Mouse (Mus musculus): ENCODE measurements at regions not wholly inside any gene's neighbourhood (a gene's known extent, or its start where the extent isn't known, plus 50 kb on each side); places are given as distances from the start of the nearest gene placed in this dataset.

DNA sequence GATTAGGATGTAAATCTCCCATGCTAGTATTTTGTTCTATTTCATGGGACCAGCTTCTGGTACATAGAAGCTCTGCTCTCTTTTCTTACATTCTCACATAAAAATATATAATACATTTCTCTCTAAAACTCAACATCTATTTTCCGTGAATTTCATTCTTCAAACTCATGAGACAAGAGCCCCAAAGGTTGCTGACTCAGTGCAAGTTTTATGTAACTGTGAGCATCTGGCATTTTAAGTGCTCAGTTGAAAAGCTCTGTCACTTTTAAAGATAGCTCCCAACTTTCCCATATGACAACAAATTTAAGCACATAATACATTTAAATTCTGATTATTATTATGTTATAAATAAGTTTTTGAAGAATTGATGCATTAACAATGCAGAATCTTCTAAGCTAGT is 268.5 kb downstream of the AW209491 start:
- no peak for DNase-seq

DNA sequence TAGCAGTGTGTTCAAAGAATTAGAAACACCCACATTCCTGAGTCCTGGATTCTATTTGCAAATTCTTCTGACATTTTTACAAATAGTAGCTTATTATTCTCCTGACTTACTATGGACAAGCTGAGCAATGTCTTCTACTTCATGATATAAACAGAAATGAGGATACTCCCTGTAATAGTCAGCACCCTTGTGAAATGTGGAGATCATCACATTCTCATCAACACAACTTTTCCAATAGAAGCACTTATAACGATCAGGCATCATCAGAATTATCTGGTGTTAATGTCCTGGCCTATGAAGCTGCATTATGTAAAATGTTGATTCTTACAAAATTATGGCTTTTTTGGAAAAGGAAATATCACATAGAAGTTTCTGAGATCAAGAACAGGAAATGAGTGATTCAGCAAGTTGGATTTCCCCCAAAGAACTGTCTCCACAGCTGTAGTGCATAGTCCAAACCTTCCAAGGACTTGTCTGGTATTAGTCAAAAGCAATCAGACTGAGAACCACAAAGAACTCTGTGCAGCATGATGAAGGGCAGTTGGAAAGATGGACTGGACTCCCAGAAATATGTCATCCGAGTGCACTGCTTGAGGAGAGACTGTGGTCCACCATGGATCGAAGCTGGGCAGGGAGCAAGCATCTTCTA is 300.3 kb downstream of the AW209491 start:
- no peak for DNase-seq

DNA sequence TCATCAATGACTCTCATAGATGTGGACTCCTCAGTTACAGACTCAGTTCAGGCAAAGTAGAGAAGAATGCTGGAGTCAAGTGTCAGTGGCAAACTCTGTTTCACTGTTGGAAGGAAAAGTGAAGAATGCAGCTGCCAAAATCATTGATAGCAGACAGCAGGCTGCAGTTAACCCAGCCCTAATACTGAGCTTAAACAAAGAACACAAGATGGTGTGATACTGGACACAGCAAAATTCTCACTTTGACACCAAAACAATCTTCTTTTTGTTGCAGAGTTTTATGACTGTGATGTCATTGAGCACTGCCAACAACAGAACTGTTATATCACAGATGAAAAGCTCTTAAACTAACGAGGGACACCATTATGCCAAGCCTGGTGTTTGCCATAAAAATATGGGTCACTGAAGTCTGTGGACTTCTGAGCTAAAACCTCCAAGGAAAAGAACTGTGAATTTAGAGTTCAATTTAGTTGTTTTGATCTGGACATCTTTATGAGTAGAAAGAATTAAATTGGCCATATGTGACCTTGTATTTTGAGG is 336.3 kb downstream of the AW209491 start:
- peak; percentile 1 for DNase-seq

DNA sequence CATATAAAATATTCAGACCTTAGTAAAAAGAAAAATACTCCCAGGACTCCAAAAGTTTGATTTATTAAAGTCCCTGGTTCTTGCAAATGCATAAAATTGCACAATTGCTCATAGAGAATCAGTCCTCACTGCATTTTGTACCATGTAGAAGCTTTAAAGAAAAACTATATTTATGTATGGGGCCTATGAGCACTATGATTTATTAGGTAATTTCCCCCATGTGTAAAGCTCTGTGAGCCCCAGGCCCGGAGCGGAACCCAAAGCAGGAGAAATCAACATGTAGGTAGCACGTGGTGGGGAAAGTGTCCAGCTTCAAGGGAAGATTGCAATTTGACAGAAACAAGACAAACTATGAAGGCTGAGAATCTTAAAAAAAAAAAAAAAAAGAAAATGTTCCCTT is 372.7 kb downstream of the AW209491 start:
- no peak for DNase-seq

DNA sequence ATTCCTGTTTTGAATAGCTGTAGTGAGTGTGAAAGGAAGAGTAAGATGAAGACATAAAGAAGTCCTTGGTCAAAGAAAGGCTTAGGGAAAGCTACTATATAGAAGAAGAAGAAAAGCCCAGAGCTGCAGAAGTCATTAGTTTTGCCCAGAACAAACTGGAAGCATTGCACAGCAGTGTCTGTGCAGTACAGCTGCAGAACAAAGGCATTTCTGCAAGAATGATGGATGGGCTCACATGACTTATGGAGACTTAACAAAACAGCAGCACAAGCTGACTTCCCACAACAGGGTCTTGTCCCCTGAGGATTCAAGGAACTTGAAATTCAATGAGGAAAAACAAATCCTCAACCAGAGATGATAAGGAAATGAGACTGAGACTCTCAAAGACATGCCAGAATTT is 381.7 kb downstream of the AW209491 start:
- peak; percentile 75 for DNase-seq

DNA sequence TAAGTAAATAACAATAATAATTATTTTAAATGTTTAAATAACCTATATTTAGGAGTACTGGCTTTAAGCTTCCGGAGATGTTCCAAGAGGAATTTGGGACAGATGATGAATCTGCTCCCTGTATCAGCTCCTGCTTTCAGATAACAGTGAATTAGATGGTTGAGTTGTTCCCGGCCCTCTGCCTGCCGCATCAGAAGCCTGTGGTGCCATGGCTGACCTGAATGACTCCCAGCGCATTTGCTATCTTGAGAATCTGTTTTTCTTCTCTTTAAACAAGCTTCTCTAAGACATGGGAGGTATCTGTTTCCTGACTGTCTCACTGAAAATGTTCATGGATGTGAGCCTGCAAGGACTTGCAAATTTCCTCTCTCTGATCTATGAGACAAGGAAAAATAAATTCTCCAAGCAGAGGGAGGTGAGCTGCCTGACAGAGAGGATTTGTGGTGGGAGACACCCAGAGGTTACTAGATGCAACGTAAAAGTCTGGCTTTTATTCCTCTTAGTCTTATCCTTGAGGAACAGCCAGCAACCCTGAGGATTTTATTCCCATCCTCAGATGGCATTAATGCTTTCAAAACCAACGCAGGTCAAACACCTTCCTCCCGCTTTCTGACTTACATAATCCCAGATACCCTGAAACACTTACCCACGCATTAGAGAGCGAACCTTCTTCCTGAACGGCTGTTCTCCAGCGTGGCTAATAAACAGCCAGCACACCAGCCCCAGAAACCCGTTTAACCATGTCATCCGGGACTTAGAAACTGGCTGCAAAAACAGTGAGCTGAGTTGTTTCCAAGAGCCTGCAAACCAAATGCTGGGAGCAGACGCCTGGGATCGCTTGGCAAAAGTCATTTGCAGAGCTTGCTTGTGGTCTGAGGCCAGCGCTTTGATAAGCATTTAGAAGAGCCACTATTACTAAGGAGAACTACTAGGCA is 389.1 kb downstream of the AW209491 start:
- DNase-seq, result peak; percentile 20

DNA sequence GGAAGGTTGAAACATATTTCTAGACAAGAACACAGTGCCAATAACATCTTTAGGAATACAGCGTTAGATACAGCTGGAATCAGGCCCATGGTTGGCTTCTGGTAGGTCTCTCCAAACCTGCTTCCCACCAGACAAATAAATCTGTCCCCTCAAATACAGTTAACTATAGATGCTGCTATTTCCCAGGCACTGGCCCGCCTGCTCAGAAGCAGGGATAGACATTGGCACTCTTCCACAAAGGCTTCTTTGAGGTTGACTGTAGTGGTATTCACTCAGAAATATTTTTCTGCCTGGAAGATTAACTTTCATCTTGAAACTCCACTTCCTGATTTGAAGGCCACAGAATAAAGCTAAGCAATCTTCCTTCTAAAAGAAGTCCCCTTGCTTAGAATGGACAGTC is 396.6 kb downstream of the AW209491 start:
- DNase-seq, result no peak

DNA sequence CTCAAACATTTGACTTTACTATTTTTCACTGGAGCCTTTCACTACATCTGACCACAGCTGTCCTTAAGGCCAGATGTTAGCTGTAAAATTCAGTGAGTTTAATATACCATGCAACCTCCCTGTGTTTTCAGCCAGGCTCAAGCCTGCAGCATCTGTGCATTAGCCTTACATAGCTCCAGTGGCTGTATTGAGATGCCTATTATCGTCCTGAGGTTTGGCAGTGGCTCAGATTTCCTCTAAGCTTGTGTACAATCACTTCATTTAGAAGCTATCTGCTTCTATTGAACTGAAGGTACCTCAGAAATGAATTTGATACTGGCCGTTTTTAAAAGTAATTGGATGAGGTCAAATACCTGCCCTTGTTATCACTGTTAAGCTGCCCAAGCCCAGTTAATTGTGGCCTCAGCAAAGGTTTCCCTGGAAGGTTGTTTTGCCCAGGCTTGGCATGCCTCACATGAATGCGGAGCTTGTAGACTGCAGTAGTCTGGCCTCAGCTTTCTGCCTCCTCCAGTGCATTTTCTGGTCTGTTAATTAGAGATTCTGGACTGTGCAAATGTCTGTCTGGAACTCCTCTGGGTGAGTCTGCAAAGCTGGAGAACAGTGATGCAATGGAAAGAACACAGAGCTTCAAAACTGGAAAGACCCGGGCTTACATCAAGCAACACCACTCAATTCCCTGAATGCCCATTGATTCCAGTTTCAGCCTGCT is 410.2 kb upstream of the Gli3 start:
- DNase-seq, result peak; percentile 26

DNA sequence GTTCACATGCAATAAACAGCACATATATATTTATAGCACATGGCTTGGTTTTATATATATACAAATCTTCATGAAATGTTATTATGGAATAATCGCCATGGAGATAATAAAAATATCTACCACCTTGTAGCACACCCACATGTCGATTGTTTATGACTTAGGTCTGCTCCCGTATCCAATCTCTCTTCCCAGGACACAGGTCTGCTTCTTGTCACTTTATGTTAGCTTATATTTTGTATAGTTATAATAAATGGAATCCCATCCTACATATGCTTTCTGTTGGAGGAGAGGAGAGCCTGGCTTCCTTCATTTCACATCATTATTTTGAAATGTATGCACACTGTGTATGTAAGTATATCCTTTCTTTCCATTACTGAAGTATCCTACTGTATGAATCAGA is 408.3 kb upstream of the Gli3 start:
- no peak for DNase-seq

DNA sequence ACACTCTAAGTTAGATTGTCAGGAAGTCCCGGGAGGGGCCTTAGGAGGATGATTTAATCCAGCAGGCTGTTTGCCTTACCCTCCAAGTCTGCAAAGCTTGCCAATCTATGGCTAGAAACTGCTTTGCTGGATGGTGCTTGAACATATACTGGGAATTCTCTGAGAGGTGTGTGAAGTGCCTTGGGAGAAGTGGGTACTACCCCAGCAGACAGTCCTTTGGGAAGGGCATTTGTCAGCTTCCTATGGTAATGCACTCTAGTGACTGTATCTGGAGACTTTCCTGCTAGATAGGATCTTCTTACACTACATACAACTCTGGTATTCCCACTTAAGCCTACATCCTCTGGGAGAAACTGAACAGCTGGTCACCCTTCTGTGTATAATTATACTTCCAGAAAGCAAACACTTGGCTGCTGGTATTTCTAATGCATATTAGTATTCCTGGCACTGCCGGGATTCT is 384.4 kb upstream of the Gli3 start:
- no peak for DNase-seq

DNA sequence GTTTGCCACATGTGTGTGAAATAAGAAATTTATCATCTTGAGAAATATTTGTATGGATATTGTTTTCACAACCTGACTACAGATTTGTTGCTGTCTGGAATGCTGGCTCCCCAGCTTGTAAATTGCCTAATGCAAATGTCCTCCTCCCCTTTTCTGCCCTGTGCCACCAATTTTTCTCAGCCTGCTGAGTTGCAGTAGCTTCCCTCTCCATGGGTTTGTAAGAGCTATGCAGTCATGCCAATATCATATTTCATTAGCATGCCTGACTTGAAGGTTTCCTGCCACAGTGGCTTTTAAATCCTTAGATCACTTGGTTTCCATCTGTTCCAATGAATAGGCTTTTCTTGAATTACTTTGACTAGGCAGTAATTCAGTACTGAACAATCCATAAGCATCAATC is 383.9 kb upstream of the Gli3 start:
- DNase-seq, result peak; percentile 3

DNA sequence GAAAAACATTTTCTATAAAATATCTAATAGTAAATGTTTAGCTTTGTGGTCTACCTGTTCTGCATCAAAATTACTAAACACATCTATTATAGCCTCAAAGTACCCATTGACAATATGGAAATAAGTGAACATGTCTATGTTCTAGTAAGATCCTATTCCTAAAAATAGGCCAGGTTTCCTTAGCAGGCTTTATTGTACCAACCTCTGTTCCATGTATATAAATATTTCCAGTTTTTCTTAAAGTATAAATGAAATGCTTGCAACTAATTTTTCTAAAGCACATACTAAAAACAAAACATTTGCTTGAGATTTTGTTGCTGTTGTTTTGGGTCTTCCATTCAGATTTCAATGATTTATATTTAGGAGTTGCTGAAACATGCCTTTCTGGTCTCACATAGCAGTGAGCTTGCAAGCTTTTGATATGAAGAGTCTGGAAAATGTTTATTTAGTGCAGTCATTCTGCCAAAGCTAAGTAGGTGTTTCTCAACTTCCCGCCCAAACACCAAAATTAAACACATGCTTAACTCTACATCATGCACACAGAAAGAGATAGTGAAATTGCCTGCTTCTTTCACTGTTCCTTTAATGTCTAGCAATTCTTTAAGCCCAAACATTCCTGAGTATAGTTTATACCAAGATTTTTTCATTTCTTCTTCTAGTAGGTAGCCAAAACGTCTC is 380.6 kb upstream of the Gli3 start:
- no peak for DNase-seq

DNA sequence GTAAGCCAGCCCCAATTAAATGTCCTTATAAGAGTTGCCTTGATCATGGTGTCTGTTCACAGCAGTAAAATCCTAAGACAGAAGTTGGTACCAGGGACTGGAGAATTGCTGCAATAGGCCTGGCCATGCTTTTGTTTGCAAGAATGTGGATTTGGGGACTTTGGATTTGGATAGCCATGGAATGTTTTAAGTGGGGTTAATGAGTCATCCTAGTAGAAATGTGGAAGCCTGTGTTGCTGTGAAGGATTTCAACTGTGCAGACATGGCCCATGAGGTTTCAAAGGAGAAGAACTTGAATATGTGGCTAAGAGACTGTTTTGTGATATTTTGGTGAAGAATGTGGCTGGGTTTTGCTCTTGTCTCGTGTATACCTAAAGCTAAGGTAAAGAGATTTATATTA is 368.2 kb upstream of the Gli3 start:
- no peak for DNase-seq

DNA sequence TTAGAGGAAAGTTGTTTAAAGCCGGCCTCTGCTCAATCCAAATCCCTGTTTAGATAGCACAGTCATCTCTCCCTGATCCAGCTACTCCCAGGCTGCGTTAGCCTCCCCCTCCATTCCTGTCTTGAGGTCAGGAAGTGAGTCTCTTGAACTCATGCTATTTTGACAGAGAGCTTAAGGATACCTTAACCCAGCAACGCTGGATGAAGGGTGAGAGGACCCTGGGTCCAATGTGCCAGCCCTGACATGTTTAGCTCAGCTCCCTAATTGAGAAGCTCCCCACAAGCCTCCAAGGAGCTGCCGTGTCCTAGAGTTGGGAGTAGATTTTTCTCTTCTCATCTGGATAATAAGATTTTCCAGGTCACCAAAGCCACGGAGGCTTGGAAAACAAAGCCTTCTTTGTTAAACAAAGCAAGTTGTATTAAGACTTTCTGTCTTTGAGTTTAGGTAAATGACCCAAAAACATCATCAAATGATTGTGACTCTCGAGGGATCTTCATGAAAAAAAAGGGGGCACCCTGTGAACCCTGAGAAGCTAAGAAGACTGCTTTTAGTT is 355.2 kb upstream of the Gli3 start:
- DNase-seq, result peak; percentile 42

DNA sequence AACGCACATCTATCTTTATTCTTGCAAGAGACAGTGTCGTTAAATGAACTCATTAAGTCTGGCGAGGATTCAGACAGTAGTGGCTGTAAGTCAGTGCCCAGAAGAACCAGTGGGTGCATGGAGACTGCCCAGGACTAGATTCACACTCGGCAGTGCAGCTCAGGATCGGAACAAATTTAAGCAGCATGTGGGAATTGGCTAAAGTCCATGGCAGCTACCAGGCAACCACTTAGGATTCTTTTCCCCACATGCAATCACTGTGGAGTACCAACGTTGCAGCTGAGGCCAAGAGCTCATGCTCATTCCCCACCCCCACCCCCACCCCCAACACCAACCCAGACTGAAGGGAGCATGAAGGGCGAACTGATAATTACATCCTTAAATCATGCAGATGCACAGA is 349.7 kb upstream of the Gli3 start:
- DNase-seq, result no peak

DNA sequence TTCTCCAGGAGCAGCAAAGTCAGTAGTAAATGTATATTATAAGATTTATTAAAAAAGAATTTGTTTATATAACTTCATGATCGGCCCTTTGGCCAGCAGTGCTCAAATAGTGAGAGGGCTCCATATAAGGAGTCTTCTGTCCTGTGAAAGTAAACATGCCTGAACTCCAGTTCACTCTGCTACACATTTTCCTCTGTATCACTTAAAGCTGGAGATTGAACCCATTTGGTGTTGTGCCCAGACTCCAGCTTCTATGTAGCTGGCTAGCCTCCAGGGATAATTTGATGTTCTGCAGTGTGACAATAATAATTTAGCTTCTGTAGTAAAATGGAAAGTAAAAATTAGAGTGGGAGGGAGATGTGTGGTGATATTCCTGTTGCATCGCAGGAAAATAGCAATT is 332.8 kb upstream of the Gli3 start:
- DNase-seq, result no peak

DNA sequence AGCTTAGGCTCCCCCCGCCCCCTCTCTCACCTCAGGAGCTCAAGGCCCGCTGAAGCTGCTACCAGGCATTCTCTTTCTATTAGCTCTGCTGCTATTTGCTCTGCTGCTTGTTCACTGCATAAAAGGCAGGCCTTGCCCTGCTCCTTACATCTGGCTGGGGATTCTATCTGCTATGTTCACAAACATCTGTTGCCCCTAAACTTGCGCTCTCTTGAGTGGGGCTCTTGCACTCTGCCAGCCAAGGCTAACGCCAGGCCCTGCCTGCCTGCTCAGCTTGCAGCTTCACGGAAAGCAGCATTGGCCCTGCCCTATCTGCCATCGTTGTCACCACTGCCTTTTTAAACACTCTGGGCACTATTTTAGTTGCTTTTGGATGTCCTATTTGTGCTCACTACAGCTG is 316.9 kb upstream of the Gli3 start:
- DNase-seq, result peak; percentile 2

DNA sequence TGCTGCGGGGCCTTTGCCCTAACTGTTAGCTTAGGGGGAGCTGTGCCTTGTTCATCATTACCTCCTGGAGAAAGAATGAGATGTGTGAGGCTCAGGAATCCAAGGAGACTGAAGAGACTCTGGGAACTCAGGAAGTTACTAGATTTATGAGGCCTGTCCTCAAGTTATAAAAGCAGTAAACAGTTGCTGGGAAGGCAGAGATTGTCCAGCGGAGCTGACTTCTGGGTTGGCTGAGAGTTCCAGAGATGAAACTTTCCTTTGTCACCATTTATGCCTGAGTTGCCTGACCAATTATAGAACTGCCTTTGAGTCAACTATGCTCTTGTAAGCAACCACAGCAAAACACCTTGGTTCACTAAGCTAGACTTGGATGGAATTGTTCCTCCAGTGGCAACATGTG is 282.1 kb upstream of the Gli3 start:
- peak; percentile 1 for DNase-seq

DNA sequence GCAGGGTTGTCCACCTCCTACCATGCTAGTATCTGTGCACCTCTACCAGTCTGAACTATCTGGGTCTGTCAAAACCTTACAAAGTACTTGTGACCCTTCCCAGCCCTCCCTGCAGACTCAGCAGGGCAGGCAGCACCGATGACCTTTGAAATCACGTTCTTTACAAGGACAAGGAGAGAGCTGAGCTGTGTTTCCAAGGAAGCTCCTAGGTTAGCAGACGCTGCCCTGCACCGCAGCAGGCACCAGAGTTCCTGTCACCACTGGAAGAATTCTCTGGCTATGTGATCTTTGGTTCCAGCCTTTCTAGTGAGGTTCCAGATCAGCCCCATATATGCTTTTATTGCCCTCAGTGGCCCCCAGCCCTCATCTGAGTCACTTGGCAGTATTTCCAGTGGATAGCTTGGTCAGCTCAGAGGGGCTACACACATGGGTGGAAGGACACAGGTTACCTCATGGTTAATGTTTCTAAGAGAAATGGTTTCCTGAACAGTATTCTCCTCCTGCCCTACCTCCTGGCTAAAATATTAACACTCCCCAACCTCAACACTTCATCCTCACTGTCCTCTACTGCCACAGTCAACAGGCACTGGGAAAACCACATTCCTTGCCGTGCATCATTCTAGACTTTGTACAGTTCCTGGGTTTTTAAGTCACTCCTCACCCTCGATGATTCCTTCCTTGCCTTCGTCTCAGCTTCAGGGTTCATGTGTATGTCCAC is 251.2 kb upstream of the Gli3 start:
- DNase-seq, result no peak

DNA sequence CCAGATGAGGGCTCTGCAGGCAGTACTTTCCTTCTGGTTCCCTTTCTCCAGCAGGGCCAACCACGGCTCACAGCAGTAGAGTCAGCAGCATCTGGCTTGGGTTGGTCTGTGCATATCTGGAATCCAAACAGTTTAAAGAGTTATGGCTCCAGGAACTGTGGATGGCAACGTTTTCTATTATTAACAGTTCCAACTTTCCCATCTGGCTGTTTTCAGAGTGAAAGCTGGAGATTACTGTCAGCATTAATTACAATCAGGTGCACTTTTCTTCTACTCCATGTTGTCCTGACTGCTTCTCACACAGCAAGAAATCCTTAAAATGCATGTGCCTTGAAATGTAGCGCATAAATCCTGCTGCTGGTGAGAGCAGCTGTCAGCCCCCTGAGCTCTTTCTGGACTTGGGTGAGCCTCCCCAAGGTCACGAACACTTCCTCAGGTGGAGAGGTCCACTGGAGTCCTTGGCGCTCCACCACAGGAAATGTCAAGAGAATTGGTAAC is 250.6 kb upstream of the Gli3 start:
- peak; percentile 57 for DNase-seq

DNA sequence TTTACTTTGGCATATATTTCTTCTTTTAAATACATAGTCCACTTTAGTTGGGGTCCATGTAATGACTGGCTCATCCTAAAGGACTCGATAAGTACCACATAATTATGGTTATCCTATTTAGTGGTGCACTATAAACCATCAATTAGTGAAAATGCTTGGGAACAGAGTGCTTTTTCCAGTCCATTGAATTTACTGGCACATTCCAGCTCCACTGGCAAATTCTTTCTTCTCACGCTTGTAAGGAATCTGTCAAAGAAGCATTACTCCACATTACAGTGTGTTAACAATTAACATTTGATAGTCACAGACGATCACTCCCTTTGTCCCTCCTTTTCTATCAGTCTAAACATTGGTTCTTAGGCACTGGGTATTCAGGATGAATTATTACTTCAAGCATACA is 241.7 kb upstream of the Gli3 start:
- no peak for DNase-seq

DNA sequence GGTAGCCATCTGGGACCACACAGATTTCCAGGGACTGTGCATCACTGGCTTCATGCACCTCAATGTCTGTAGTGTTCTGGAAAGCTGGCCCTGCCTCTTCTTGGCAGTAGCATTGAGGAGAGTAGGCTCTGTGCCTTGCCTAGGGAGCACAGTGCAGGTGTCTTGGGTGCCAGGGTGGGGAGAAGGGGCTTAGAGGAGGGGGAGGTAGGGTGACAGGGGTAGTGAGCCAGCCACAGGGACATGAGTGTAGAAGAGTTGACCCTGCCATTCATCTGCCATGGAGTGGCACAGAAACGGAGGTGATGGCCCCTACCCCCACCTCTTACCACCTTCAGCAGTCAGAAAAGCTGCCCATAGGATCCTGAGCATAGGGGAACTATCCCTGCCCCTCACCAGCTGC is 235.4 kb upstream of the Gli3 start:
- DNase-seq, result no peak

Data from embryo, embryonic 11 days (tissue).